Mouse (Mus musculus) heart, postnatal 0 days (tissue): ENCODE results near the gene T2. TPM values are rescaled to one million over a fixed set of nuclear protein-coding genes. Genes with fewer than 3 reads are reported as not detected.

Experiments
- ATAC-seq: fragments of 200-750 bp; cut with Nextera tagmentation; 2 replicates; pipeline ENCODE4 v1.8.0; 2017; ENCODE audit warnings: low read depth, moderate number of reproducible peaks, moderate library complexity; ENCODE audit not compliant: insufficient read depth
- DNase-seq: peaks from one replicate; pipeline ENCODE4 v3.0.0-alpha.2; 2016; ENCODE audit warnings: low spot score
- H3K27ac ChIP-seq: fragments of 300-500 bp; sonication (generic); 2 replicates; pipeline ENCODE4 v1.5.1; 2014; ENCODE audit warnings: low read depth, mild to moderate bottlenecking
- H3K27me3 ChIP-seq: fragments of 300-500 bp; sonication (generic); 2 replicates; pipeline ENCODE4 v1.6.1; 2014; ENCODE audit warnings: low read length, mixed read lengths; ENCODE audit not compliant: control insufficient read depth, insufficient read depth
- H3K36me3 ChIP-seq: fragments of 300-500 bp; sonication (generic); replicated peaks from 2 replicates; pipeline ENCODE4 v1.6.1; 2014; ENCODE audit warnings: low read length, mixed read lengths; ENCODE audit not compliant: control insufficient read depth, insufficient read depth
- H3K4me1 ChIP-seq: fragments of 300-500 bp; sonication (generic); 2 replicates; pipeline ENCODE4 v1.6.1; 2014; ENCODE audit warnings: antibody characterized with exemption; ENCODE audit not compliant: control insufficient read depth, insufficient read depth
- H3K4me2 ChIP-seq: fragments of 300-500 bp; sonication (generic); 2 replicates; pipeline ENCODE4 v1.6.1; 2014; ENCODE audit warnings: low read depth, mild to moderate bottlenecking, low read length, moderate library complexity
- H3K4me3 ChIP-seq: fragments of 300-500 bp; sonication (generic); 2 replicates; pipeline ENCODE4 v1.5.1; 2014; ENCODE audit warnings: low read depth, low read length
- H3K9ac ChIP-seq: fragments of 300-500 bp; sonication (generic); replicated peaks from 2 replicates; pipeline ENCODE4 v1.6.1; 2014; ENCODE audit warnings: low read depth, low read length, mixed read lengths
- H3K9me3 ChIP-seq: fragments of 300-500 bp; sonication (generic); replicated peaks from 2 replicates; pipeline ENCODE4 v1.6.1; 2016; ENCODE audit warnings: low read length; ENCODE audit not compliant: control insufficient read depth
- CTCF ChIP-seq: IDR thresholded peaks from 2 replicates; pipeline ENCODE4 v1.5.1; 2016; ENCODE audit warnings: antibody characterized with exemption, control low read depth, low read depth
- EP300 ChIP-seq: IDR thresholded peaks from 2 replicates; pipeline ENCODE4 v1.6.1; 2016; ENCODE audit warnings: antibody characterized with exemption, low read depth
- WGBS: fragments of 180-500 bp; shearing (Covaris S2); extraction: QIAGEN DNeasy Blood & Tissue Kit; methylation state at CpG from one replicate; pipeline ENCODE4 v1.1.7; 2014; 5-methylcytosine and 5-hydroxymethylcytosine counted together
- polyA plus RNA-seq: library from polyadenylated mRNA; unstranded; fragments of >200 nt; fragmentation: Nextera tagmentation; extraction: Ambion mirVana; gene quantifications from 2 replicates; pipeline ENCODE4 v1.2.1, GENCODE M21; 2015
- total RNA-seq: library from RNA; depleted of rRNA; stranded (reverse); fragments of >200 nt; gene quantifications from 2 replicates; pipeline ENCODE4 v1.2.3, GENCODE M21; 2014; ENCODE audit warnings: low replicate concordance

The T2 gene
- total and polyA plus RNA-seq, 2 experiments from 2014 or later = 0.19 to 3.7 TPM

GRCm38 (mm10) chr17:8436184-8436583 lies 80.4 kb downstream of the T2 start:
- Histone ChIP-seq H3K27ac (no peak overlapping the region), H3K27me3 (peaks cover 80% of the 10 kb centered on the region), H3K9me3 (no peaks in the 10 kb centered on the region), H3K4me3 (no peak overlapping the region), H3K4me1 (no peaks in the 10 kb centered on the region), H3K4me2 (no peak overlapping the region), H3K36me3 (no peaks in the 10 kb centered on the region), H3K9ac (no peak overlapping the region)
- no peak for DNase-seq
- ATAC-seq = no peak
- 56% methylated on average over 7 of the region's 7 CpGs for WGBS
- TF ChIP-seq EP300 (no peak), CTCF (no peak)

- Histone ChIP-seq H3K4me1 (no peaks in the 10 kb centered on the region), H3K4me2 (no peak overlapping the region), H3K36me3 (no peaks in the 10 kb centered on the region), H3K9me3 (no peaks in the 10 kb centered on the region), H3K27ac (no peak overlapping the region), H3K9ac (no peak overlapping the region), H3K4me3 (no peak overlapping the region), H3K27me3 (peaks cover 10% of the 10 kb centered on the region; the same call in 1 of the 2 replicates)
- 43% methylated on average over 3 of the region's 3 CpGs for WGBS
- no peak for TF ChIP-seq EP300
- peak; percentile 31 for TF ChIP-seq CTCF
- no peak for ATAC-seq
- DNase-seq = no peak
Observed at GRCm38 (mm10) chr17:8444062-8444461, 88.3 kb downstream of the T2 start.

- H3K4me2 ChIP-seq = no peak overlapping the region
- 27% methylated on average over 9 of the region's 9 CpGs for WGBS
- no peak overlapping the region for H3K4me3 ChIP-seq
Observed at GRCm38 (mm10) chr17:8447676-8448192, 91.9 kb downstream of the T2 start.

GRCm38 (mm10) chr17:8448324-8448723 lies 92.5 kb downstream of the T2 start:
- ATAC-seq (no peak), DNase-seq (no peak)
- H3K27me3 ChIP-seq = no peaks in the 10 kb centered on the region
- H3K9me3 ChIP-seq = no peaks in the 10 kb centered on the region
- H3K4me1 ChIP-seq = no peaks in the 10 kb centered on the region
- H3K9ac ChIP-seq = no peak overlapping the region
- WGBS = 69% methylated on average over 3 of the region's 3 CpGs
- H3K36me3 ChIP-seq = no peaks in the 10 kb centered on the region
- TF ChIP-seq EP300 = no peak
- TF ChIP-seq CTCF = peak; percentile 25; the same call in 1 of the 2 replicates
- no peak overlapping the region for H3K4me2 ChIP-seq
- no peak overlapping the region for H3K27ac ChIP-seq
- no peak overlapping the region for H3K4me3 ChIP-seq

More at GRCm38 (mm10) chr17:8447676-8448192, 91.9 kb downstream of the T2 start:
- TF ChIP-seq EP300 = no peak
- no peak for TF ChIP-seq CTCF
- Histone ChIP-seq H3K4me1 (no peaks in the 10 kb centered on the region), H3K36me3 (no peaks in the 10 kb centered on the region), H3K9me3 (no peaks in the 10 kb centered on the region), H3K9ac (no peak overlapping the region), H3K27me3 (0 out of 2 replicates have a peak, but pooled peaks cover under 1% of the 10 kb centered on the region), H3K27ac (no peak overlapping the region)
- no peak for DNase-seq
- ATAC-seq = no peak

GRCm38 (mm10) chr17:8455196-8455595 lies 99.4 kb downstream of the T2 start:
- Histone ChIP-seq H3K9ac (no peak overlapping the region), H3K4me3 (no peak overlapping the region), H3K4me1 (0 out of 2 replicates have a peak, but pooled peaks cover 4% of the 10 kb centered on the region), H3K4me2 (no peak overlapping the region), H3K9me3 (no peaks in the 10 kb centered on the region), H3K27ac (no peak overlapping the region), H3K27me3 (0 out of 2 replicates have a peak, but pooled peaks cover 1% of the 10 kb centered on the region), H3K36me3 (no peaks in the 10 kb centered on the region)
- DNase-seq (no peak), ATAC-seq (no peak)
- TF ChIP-seq CTCF = no peak
- TF ChIP-seq EP300 = no peak
- WGBS = 33% methylated on average over 6 of the region's 6 CpGs

GRCm38 (mm10) chr17:8455601-8456000 lies 99.8 kb downstream of the T2 start:
- Histone ChIP-seq H3K27me3 (0 out of 2 replicates have a peak, but pooled peaks cover 5% of the 10 kb centered on the region), H3K27ac (no peak overlapping the region), H3K9ac (no peak overlapping the region), H3K9me3 (no peaks in the 10 kb centered on the region), H3K4me1 (0 out of 2 replicates have a peak, but pooled peaks cover 4% of the 10 kb centered on the region), H3K36me3 (no peaks in the 10 kb centered on the region), H3K4me2 (no peak overlapping the region), H3K4me3 (no peak overlapping the region)
- 51% methylated on average over 7 of the region's 7 CpGs for WGBS
- TF ChIP-seq EP300 = no peak
- no peak for TF ChIP-seq CTCF
- DNase-seq (no peak), ATAC-seq (0 out of 2 replicates have a peak, but pooled peaks have one; percentile 33)
